23 mouse cellular contexts compared by ENCODE assay signal in the genomic region with DNA sequence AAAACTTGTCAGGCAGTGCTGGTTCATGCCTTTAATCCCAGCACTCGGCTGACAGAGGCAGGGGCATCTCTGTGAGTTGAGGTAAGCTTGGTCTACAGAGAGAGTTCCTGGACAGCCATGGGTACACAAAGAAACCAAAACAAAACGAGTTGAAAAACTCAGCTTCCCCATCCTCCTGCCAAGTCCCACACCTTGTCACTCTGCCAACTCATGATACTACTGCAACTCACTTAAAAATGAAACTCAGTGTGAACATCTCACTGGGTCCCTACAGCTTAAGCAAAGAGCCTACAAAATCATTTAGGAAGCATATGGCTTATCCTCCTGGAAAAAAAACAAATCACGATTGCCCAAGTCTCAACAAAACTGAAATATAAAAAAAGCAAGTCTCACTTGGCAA.
DNase-seq lines count a peak whose midpoint lies in the region; ATAC-seq and TF ChIP-seq lines count a peak whose summit lies in the region.
"Had no signal": no experiment of that assay in that cellular context is flagged by ENCODE, and none has a peak within 500 bp of the region (broad histone marks: within the 10 kb centered on the region; RNA-seq: fewer than 3 reads in every experiment).

No protein-coding gene starts in this region.

- no peak overlapping the region for H3K4me3 ChIP-seq in heart, embryonic 11.5 days (ENCODE audit: low read depth, low read length)
- H3K4me3 ChIP-seq in MEL (ENCODE audit: control insufficient read depth in 1 of 2, insufficient read depth in 1 of 2, low read depth in 2 of 2, low read length in 2 of 2): peak overlapping the region; percentile 24 to 35; a peak in 2 of 4 replicates
- H3K4me3 ChIP-seq in liver, embryonic 11.5 days (ENCODE audit: low read depth, low read length): no peak overlapping the region
- H3K4me3 ChIP-seq in forebrain, embryonic 16.5 days (replicated peaks; ENCODE audit: low read length): no peak overlapping the region
- H3K4me3 ChIP-seq: forebrain, embryonic 15.5 days; heart, embryonic 15.5 days; midbrain, embryonic 13.5 days had no signal

- no peak overlapping the region for H3K4me2 ChIP-seq in heart, embryonic 11.5 days
- H3K4me2 ChIP-seq in liver, embryonic 11.5 days: no peak overlapping the region
- no peak overlapping the region for H3K4me2 ChIP-seq in forebrain, embryonic 16.5 days (ENCODE audit: low read length)
- H3K4me2 ChIP-seq: forebrain, embryonic 15.5 days; heart, embryonic 15.5 days; hindbrain, embryonic 14.5 days; midbrain, embryonic 13.5 days had no signal

- no peaks in the 10 kb centered on the region for H3K36me3 ChIP-seq in heart, embryonic 11.5 days (ENCODE audit: control insufficient read depth, insufficient read depth, low read length)
- H3K36me3 ChIP-seq in MEL (ENCODE audit: control insufficient read depth in 1 of 2, insufficient read depth in 2 of 2, low read length in 2 of 2): no peaks in the 10 kb centered on the region
- H3K36me3 ChIP-seq in liver, embryonic 11.5 days (ENCODE audit: control insufficient read depth, insufficient read depth, low read length): no peaks in the 10 kb centered on the region
- no peaks in the 10 kb centered on the region for H3K36me3 ChIP-seq in forebrain, embryonic 16.5 days (ENCODE audit: control insufficient read depth, insufficient read depth)
- H3K36me3 ChIP-seq: forebrain, embryonic 15.5 days; heart, embryonic 15.5 days; midbrain, embryonic 13.5 days had no signal

- H3K27ac ChIP-seq in heart, embryonic 11.5 days (ENCODE audit: low read depth, low read length): no peak overlapping the region
- H3K27ac ChIP-seq in MEL (ENCODE audit: control insufficient read depth, low read depth, low read length): no peak overlapping the region
- no peak overlapping the region for H3K27ac ChIP-seq in liver, embryonic 11.5 days (ENCODE audit: low read depth, low read length)
- H3K27ac ChIP-seq in forebrain, embryonic 16.5 days (ENCODE audit: low read length): no peak overlapping the region
- H3K27ac ChIP-seq: forebrain, embryonic 15.5 days; heart, embryonic 15.5 days; hindbrain, embryonic 14.5 days; midbrain, embryonic 13.5 days had no signal

- H3K9ac ChIP-seq in heart, embryonic 11.5 days (ENCODE audit: low read depth, low read length): no peak overlapping the region
- no peak overlapping the region for H3K9ac ChIP-seq in MEL (ENCODE audit: control insufficient read depth, low read depth, low read length, poor library complexity, severe bottlenecking)
- H3K9ac ChIP-seq in liver, embryonic 11.5 days (ENCODE audit: low read depth, low read length): no peak overlapping the region
- no peak overlapping the region for H3K9ac ChIP-seq in forebrain, embryonic 16.5 days (replicated peaks; ENCODE audit: low read depth, low read length)
- H3K9ac ChIP-seq: forebrain, embryonic 15.5 days; heart, embryonic 15.5 days; hindbrain, embryonic 14.5 days; liver, postnatal 0 days; midbrain, embryonic 13.5 days had no signal

- no peak for TF ChIP-seq POLR2A in MEL (IDR thresholded peaks at IDR 0.05; ENCODE audit: control insufficient read depth in 1 of 2, insufficient read depth in 1 of 2, low read depth in 1 of 2, low read length in 2 of 2, poor library complexity in 1 of 2)

- no peaks in the 10 kb centered on the region for H3K79me2 ChIP-seq in MEL (ENCODE audit: control insufficient read depth, insufficient read depth, low read length, poor library complexity)

- peak; percentile 4 to 19 for DNase-seq in heart, postnatal 36 days
- DNase-seq in MEL (ENCODE audit: low read depth, low spot score): peak; percentile 16
- DNase-seq in large intestine, adult 2 months (ENCODE audit: low read depth, low spot score): peak; percentile 56
- peak; percentile 35 for DNase-seq in lung, postnatal 25 days (ENCODE audit: low spot score)
- DNase-seq in liver, embryonic 11.5 days (ENCODE audit: low spot score): no peak
- no peak for DNase-seq in cerebellum, adult 9-10 months
- DNase-seq: adrenal gland, postnatal 10 days; B cell, adult 2 months; cerebellum, adult 11 months; cerebellum, postnatal 25 days; embryo, embryonic 11 days; kidney, adult 9 months; liver; liver, postnatal 0 days; right cerebral cortex, postnatal 4 days; thymus, postnatal 14 days had no signal

- no peak for ATAC-seq in heart, embryonic 11.5 days (replicated peaks; ENCODE audit: insufficient number of reproducible peaks, low FRiP score, low TSS enrichment)
- no peak for ATAC-seq in liver, embryonic 11.5 days (replicated peaks; ENCODE audit: low FRiP score)
- no peak for ATAC-seq in forebrain, embryonic 16.5 days
- ATAC-seq: forebrain, embryonic 15.5 days; liver, postnatal 0 days; midbrain, embryonic 13.5 days; Patski had no signal

- intact Hi-C loops in heart, postnatal 36 days (cut with DNase I): no loop called here

- no peaks in the 10 kb centered on the region for H3K27me3 ChIP-seq in heart, embryonic 11.5 days (ENCODE audit: control insufficient read depth, insufficient read depth, low read length)
- no peaks in the 10 kb centered on the region for H3K27me3 ChIP-seq in MEL (ENCODE audit: control insufficient read depth in 1 of 2, insufficient read depth in 2 of 2, low read length in 2 of 2)
- H3K27me3 ChIP-seq in liver, embryonic 11.5 days (replicated peaks; ENCODE audit: control insufficient read depth, insufficient read depth, low read length): no peaks in the 10 kb centered on the region
- no peaks in the 10 kb centered on the region for H3K27me3 ChIP-seq in forebrain, embryonic 16.5 days (replicated peaks; ENCODE audit: control insufficient read depth, insufficient read depth, low read length)
- H3K27me3 ChIP-seq: forebrain, embryonic 15.5 days; heart, embryonic 15.5 days; midbrain, embryonic 13.5 days; Patski had no signal

- WGBS in heart, embryonic 11.5 days (ENCODE audit: insufficient replicate concordance): 50% methylated on average over 3 of the region's 3 CpGs
- WGBS in large intestine, adult 2 months: 11% methylated on average over 3 of the region's 3 CpGs
- 54% methylated on average over 3 of the region's 3 CpGs for WGBS in liver, embryonic 11.5 days
- WGBS in forebrain, embryonic 16.5 days: 65% methylated on average over 3 of the region's 3 CpGs

- no peak for TF ChIP-seq EP300 in MEL (IDR thresholded peaks at IDR 0.05; ENCODE audit: low read depth in 1 of 2, low read length in 2 of 2)

- 0 out of 2 replicates have a peak, but pooled peaks cover 3% of the 10 kb centered on the region for H3K4me1 ChIP-seq in heart, embryonic 11.5 days (ENCODE audit: control insufficient read depth, insufficient read depth, low read length)
- H3K4me1 ChIP-seq in MEL (ENCODE audit: control insufficient read depth in 1 of 2, insufficient read depth in 2 of 2, low read length in 2 of 2): no peaks in the 10 kb centered on the region
- no peaks in the 10 kb centered on the region for H3K4me1 ChIP-seq in liver, embryonic 11.5 days (replicated peaks; ENCODE audit: control insufficient read depth, insufficient read depth, low read length)
- no peaks in the 10 kb centered on the region for H3K4me1 ChIP-seq in forebrain, embryonic 16.5 days (replicated peaks; ENCODE audit: control insufficient read depth, insufficient read depth, low read length)
- H3K4me1 ChIP-seq: forebrain, embryonic 15.5 days; heart, embryonic 15.5 days; midbrain, embryonic 13.5 days had no signal

- H3K9me3 ChIP-seq in heart, embryonic 11.5 days (replicated peaks; ENCODE audit: control insufficient read depth, low read length): no peaks in the 10 kb centered on the region
- no peaks in the 10 kb centered on the region for H3K9me3 ChIP-seq in MEL (replicated peaks; ENCODE audit: insufficient read depth, low read length)
- H3K9me3 ChIP-seq in liver, embryonic 11.5 days (ENCODE audit: control insufficient read depth, low read length): no peaks in the 10 kb centered on the region
- H3K9me3 ChIP-seq in forebrain, embryonic 16.5 days (ENCODE audit: control insufficient read depth, low read length): no peaks in the 10 kb centered on the region
- H3K9me3 ChIP-seq: forebrain, embryonic 15.5 days; heart, embryonic 15.5 days; midbrain, embryonic 13.5 days had no signal

- no peak for TF ChIP-seq RAD21 in MEL (IDR thresholded peaks at IDR 0.05; ENCODE audit: low read depth, low read length)

- TF ChIP-seq CTCF in MEL (IDR thresholded peaks at IDR 0.05 in 2 of 3, conservative IDR thresholded peaks at IDR 0.05 in 1 of 3; ENCODE audit: control insufficient read depth in 1 of 3, insufficient read depth in 1 of 3, low read depth in 2 of 3, low read length in 3 of 3, poor library complexity in 1 of 3, severe bottlenecking in 1 of 3): no peak

TF ChIP-seq in MEL, 35 proteins besides CTCF, POLR2A, EP300 and RAD21:
- TF ChIP-seq BHLHE40 (IDR thresholded peaks at IDR 0.05; ENCODE audit: borderline replicate concordance, low read depth, low read length) (no peak), MAFK (IDR thresholded peaks at IDR 0.05; ENCODE audit: borderline replicate concordance, low read depth, low read length) (no peak), MYB (IDR thresholded peaks at IDR 0.05; ENCODE audit: low read depth, low read length) (no peak), TAL1 (IDR thresholded peaks at IDR 0.05; ENCODE audit: low read length) (no peak), MYC (IDR thresholded peaks at IDR 0.05; ENCODE audit: low read depth, low read length) (no peak), ELF1 (IDR thresholded peaks at IDR 0.05; ENCODE audit: low read depth, low read length) (no peak), ZNF384 (IDR thresholded peaks at IDR 0.05; ENCODE audit: low read depth, low read length) (no peak), MEF2A (IDR thresholded peaks at IDR 0.05; ENCODE audit: extremely low read depth, insufficient replicate concordance, low read depth, low read length, poor library complexity, severe bottlenecking) (no peak), UBTF (IDR thresholded peaks at IDR 0.05; ENCODE audit: borderline replicate concordance, insufficient read depth, low read depth, low read length) (no peak), HCFC1 (IDR thresholded peaks at IDR 0.05; ENCODE audit: low read depth, low read length) (no peak), SIN3A (IDR thresholded peaks at IDR 0.05; ENCODE audit: low read length) (no peak), ZKSCAN1 (IDR thresholded peaks at IDR 0.05; ENCODE audit: low read depth, low read length) (no peak), CHD1 (IDR thresholded peaks at IDR 0.05; ENCODE audit: low read depth, low read length) (no peak), MAZ (IDR thresholded peaks at IDR 0.05; ENCODE audit: low read depth, low read length) (no peak), ZMIZ1 (IDR thresholded peaks at IDR 0.05; ENCODE audit: low read depth, low read length) (no peak), TCF12 (IDR thresholded peaks at IDR 0.05; ENCODE audit: low read depth, low read length) (no peak), RCOR1 (IDR thresholded peaks at IDR 0.05; ENCODE audit: low read depth, low read length) (no peak)

Comparison
In these comparisons a context has a peak if more than half of its experiments do, and no peak if none do; other contexts are left out.
1. DNase-seq: peak in heart, postnatal 36 days (2 of 2), MEL (single experiment), large intestine, adult 2 months (single experiment) and lung, postnatal 25 days (single experiment); none in liver, embryonic 11.5 days (single experiment) and cerebellum, adult 9-10 months (single experiment).
2. H3K4me3 ChIP-seq: peak in MEL (2 of 2); none in heart, embryonic 11.5 days (single experiment), liver, embryonic 11.5 days (single experiment) and forebrain, embryonic 16.5 days (single experiment).